Mouse (Mus musculus) lung, adult 18-20 months (tissue): ENCODE measurements around the gene Dcst2.

Experiments used
- DNase-seq, 2 experiments: peaks; one replicate each; pipeline ENCODE4 v3.0.0; 2022; ENCODE audit warnings: mixed read lengths in 2 of 2

Gene Dcst2

GRCm38 (mm10) chr3:89332013-89332412 lies 29.8 kb upstream of the Dcst2 start:
- no peak for DNase-seq

- DNase-seq: no peak
Measured at GRCm38 (mm10) chr3:89332476-89332875, 29.3 kb upstream of the Dcst2 start.

DNA sequence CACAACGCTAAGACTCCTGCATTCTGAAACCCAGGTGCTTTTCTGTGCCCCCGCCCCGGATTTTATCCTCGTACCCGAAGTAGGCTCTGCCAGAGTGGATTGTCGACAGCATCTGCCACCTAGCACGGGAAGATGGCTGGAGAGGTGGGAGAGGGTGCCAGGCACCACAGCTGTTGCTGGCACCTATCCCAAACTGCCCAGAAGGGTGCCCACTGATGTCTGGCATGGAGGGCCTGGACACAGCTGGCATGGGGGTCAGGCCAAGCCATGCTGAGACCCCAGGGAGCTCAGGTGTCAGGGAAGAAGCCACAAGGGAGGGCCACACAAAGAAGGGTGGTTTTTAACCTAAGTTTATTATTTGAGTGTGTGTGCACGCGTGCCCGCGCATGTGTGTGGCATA lies 28.7 kb upstream of the Dcst2 start:
- DNase-seq: no peak

GRCm38 (mm10) chr3:89336529-89336928 lies 25.2 kb upstream of the Dcst2 start:
- DNase-seq: no peak

GRCm38 (mm10) chr3:89337062-89337720 lies 24.6 kb upstream of the Dcst2 start:
- no peak for DNase-seq

GRCm38 (mm10) chr3:89337721-89338578 lies 23.8 kb upstream of the Dcst2 start, which contains the start of gene Efna4:
Efna4 (minus strand) TSS chr3:89338028.
- DNase-seq: peak; percentile 49 to 60

GRCm38 (mm10) chr3:89339416-89339815 lies 22.4 kb upstream of the Dcst2 start:
- peak; percentile 59 to 72 for DNase-seq

DNA sequence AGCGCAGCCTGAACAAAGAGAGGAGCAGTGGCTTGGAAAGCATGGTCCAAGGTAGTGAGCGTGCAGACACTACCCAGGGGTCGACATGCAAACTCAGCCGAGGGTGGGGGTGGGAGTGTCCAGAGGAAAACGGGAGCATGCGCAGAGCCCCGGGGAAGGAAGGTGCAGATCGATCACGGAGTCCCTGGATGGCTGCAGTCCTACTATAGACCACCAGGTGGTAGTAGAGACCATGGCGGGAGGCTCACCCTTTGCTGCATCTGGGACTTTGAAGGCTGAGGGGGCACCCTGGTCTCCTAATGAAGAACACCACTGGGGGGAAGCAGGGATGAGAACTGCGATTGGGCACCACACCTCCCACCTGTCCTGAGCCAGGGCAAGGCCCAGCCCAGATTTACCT lies 21.3 kb upstream of the Dcst2 start:
- DNase-seq: peak; percentile 64 to 78

- no peak for DNase-seq
Measured at GRCm38 (mm10) chr3:89341794-89342193, 20.0 kb upstream of the Dcst2 start.

- no peak for DNase-seq
Measured at GRCm38 (mm10) chr3:89343279-89343678, 18.5 kb upstream of the Dcst2 start.

DNA sequence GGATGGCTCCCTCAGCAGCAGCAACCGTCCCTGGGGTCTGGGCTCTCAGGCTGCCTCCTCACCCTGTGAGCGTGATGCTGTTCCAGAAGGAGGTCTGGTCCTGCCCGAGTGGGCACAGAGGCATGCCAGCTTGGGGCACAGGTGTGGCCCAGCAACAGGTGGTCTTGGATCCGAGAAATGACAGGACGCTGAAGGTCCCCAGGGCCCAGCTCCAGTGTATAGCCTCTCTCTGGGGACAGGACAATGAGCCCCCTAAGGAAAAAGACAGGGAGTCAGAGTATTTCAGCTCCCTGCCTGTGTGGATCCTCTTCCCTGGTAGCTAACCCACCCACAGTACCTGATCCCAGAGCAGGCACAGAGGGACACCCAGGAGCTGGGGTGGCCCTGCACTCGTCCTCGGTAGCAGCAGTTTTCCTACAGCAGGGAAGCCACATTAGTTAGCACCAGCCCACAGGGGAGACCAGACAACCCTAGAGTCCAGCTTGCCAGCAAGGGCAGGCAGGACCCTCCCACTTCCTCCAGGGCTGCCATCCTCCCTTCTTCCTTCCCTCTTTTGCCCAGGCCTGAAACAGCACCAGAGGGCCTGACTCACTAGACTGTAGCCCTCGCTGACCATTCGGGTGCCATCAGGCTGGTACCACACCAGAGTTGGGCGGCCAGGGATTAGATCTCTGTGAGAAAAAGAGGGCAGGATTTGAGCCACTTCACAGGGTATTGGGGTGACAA lies 14.8 kb upstream of the Dcst2 start:
- DNase-seq: no peak

- DNase-seq: no peak
Measured at GRCm38 (mm10) chr3:89347916-89348315, 13.9 kb upstream of the Dcst2 start.

DNA sequence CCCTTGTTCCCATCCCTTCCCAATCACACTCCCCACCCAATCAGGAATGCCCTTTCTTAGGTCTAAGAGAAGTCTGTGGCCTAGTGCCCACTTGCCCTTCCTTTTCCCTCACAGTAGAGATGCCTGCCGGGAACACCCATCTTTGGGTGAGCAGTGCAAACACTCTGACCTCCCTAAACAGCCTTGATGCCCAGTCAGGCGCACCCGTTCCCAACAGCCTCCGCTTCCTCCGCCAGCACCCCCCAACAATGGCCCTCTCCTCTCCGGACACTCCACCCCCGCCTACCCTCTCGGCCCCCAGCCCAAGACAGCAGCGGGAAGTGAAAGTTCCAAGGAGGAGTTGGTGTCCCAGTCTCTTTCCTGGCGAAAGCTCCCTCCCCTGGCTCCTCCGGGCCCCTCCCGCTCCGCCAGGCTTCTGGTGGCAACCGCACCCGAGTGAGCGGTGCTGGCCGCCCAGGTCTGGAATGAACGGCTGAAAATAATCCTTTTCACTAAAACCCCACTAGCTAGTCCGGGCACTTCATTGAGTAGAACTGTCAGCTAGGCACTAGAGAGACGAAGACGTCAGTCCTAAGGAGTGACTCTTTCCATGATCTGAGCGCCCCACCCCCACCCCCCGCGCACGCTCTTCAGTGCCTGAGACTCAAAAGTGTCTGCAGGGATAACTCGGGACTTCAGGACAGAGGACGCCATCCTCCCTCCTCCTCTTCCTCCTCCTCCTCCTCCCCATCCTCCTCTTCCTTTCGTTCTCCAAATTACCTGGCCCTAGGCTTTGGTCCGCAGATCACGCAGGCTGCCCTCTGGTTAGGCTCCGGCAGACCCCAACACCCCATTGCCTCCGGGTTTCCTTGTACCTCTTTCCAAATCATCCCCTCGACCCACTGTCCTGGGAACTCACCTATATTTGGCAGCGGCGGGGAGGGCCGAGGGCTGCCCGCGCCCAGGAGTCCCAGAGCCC lies 12.6 kb upstream of the Dcst2 start:
- DNase-seq: peak; percentile 83 to 86

- DNase-seq: peak; percentile 88 to 93
Measured at GRCm38 (mm10) chr3:89349869-89350501, 11.8 kb upstream of the Dcst2 start, which contains the start of gene Adam15. Adam15 (minus strand) TSS chr3:89349996.

GRCm38 (mm10) chr3:89351271-89351670 lies 10.5 kb upstream of the Dcst2 start:
- no peak for DNase-seq

GRCm38 (mm10) chr3:89354816-89355511 lies 6.8 kb upstream of the Dcst2 start:
- DNase-seq: peak; percentile 84 to 88

GRCm38 (mm10) chr3:89355512-89355902 lies 6.3 kb upstream of the Dcst2 start:
- DNase-seq: no peak

DNA sequence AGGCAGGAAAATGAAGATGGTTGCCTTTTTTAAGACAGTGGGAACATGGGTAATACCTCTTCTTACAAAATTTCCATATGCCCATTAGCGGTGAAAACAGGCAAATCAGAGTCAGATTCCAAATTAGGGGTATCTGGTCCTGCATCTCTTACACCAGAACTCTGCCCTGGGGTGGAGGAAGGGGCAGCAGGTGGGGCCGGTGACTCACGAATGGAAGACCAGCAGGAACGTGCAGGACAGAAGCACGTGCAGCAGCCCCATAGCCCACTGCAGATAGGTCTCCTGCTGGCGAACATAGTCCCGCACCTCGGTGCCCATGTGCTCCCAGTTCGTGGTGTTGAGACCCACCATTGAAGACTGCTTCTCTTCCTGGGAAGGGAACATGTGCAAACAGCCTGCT lies 5.7 kb upstream of the Dcst2 start:
- DNase-seq: no peak

- no peak for DNase-seq
Measured at GRCm38 (mm10) chr3:89359630-89360029, 2.1 kb upstream of the Dcst2 start.

DNA sequence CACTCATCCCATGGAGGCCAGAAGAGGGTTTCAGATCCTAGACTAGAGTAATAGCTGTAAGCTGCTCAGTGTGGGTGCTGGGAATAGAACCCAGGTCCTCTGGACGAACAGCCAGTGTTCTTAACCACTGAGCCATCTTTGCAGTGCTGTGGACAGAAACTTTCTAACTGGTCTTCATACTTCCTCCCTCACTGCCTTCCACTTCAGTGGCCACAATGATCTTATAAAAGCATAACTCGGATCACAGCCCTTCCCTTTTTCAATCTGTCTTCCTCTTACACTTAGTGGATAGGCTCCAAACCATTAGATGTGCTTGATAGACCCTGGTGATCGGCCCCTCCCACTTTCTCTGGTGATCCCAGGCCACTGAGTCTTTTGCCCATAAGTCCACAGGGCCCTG lies 1.5 kb upstream of the Dcst2 start:
- no peak for DNase-seq

GRCm38 (mm10) chr3:89364631-89365030 lies 2.9 kb downstream of the Dcst2 start:
- no peak for DNase-seq
